Mouse (Mus musculus): ENCODE data around the gene Taok1.
"Not testable (repeated sequence)": the region's sequence is repeated elsewhere in the genome, so short reads cannot be mapped to it uniquely, and the experiment has no call there.

Gene Taok1

DNA sequence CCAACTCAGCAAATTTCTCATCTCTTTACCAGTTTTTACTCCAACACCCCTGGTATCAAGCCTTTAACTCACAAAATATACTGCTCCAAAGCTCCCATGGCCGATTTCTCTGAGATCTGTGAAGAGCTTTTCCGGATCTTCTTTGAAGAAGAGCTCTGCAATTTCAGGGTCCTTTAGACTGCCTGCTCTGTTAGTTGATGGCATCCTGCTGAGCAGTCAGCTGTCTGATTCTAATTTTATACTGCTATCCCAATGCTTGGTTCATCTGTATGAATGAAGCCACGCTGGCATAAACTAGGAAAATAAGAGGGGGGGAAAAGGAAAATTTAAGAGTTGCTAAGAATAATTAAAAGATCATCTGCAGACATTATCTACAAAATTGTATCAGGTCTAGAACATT is 22.4 kb downstream of the Taok1 start:
- DNase-seq (ENCODE audit: low spot score): no peak

DNA sequence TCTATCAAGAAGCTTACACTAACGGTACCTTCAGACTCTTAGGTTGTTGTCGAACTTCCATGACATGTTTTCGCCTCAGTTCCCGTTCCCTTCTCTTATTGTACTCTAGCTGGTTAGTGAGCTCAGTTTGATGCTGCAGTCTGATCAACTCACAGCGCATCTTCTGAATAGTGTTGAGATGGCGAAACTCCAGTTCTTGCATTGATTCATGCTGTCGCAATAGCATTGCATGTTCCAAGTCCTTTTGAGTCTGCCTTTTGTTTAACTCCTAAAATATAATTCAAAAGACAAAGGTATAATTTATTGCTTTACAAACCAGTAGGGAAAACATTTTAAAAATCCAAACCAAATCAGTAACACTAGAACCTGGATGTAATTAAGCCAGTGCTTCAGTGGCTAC is 62.4 kb downstream of the Taok1 start:
- no peak for DNase-seq (ENCODE audit: low spot score)

DNA sequence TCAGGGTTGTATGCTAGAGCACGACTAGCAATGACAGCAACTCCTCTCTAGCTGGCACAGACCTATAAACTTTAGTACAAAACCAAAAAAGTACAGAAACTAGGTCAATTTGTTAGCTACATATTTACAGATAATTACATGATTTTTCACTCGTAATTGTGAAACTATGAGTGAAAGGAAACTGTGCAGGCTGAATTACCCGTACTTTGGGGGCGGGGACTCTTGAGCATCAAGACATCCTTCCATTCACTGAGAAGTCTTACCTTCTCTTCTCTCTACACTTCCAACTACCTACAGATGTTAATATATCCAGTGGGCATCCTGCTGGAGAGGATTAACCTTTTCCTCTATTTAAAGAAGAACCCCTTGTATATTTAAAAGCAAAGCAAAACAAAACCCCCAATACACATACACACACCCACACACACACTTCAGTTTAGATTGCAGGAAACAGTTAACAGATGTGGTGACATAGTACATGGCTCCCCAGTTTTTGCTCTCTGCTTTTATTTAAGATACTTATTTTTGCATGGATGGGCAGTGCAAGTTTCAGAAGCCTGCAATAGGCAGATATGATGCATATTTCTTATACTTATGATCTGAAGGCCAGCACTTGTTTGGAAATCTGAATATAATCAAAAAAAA is 75.3 kb downstream of the Taok1 start:
- no peak for DNase-seq (ENCODE audit: low spot score)

DNA sequence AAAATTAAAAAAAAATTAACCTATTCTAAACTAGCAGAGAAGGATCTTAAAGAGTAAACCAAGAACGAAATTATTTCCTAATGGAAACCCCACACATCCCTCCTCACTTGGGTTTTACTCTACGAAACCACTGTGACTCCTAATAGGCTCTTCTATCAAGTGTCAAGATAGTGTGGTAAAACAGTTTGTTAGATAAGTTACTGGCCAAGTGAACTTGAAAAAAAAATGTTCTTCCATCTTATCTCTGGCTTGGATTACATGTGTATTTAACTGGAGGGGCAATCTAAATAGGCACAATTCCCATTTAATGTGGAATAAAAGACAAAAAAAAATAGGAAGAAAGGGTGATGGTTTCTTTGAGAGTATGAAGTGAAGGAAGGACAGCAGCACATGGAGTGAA is 76.8 kb downstream of the Taok1 start:
- no peak for DNase-seq (ENCODE audit: low spot score)

DNA sequence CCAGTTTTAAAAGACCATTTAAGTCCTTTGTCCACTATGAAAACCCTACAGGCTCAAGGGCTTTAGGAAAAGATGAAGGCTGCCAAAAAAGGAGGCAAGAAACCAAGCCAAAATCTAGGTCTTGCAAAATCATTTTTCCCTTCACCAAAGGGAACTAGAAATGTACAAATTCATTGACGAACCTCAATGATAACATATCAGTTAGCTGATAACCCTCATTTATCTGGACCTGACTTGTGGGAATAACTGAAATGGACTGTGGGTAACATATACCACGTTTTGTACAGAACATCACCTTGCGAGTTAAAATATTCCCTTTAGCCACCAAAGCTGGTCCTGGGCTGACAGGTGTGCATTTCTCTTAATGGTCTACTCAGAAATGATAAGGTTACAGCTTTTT is 78.0 kb downstream of the Taok1 start:
- DNase-seq (ENCODE audit: low spot score): no peak

DNA sequence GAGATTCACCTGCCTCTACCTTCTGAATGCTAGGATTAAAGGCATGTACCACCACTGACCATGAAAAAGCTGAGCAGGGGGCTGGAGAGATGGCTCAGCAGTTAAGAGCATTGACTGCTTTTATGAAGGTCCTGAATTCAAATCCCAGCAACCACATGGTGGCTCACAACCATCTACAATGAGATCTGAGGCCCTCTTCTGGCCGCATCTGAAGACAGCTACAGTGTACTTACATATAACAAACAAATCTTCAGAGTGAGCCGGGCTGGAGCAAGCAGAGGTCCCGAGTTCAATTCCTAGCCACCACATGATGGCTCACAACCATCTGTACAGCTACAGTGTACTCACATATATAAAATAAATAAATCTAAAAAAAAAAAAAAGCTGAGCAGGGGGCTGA is 79.2 kb downstream of the Taok1 start:
- DNase-seq (ENCODE audit: low spot score): not testable (repeated sequence)

DNA sequence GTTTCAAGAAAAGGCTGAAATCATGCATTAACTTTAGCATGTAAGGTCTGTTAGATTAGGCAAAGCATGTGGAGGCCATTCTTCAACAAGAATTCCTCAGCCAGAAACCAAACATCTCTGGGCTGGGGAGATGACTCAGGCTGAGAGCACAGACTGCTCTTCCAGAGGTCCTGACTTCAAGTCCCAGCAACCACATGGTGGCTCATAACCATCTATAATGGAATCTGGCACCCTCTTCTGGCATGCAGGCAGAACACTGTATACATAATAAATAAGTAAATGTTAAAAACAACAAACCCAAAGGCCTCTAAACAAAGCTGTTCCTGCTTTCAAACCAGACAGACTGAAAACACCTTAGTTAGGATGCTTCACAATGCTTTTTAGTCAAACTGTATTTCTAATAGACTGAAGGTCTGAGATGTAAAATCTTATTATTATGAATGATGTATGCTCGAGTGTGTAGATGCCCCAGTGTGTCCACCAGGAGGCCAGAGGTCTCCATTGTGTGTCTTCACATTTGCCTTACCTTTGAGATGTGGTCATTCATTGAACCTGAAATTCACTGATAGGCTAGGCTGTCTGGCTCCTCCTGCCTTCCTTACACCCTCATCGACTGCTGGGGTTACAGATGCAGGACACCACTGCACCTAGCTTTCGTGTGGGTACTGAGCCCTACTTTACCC is 81.7 kb downstream of the Taok1 start:
- DNase-seq (ENCODE audit: low spot score): no peak

DNA sequence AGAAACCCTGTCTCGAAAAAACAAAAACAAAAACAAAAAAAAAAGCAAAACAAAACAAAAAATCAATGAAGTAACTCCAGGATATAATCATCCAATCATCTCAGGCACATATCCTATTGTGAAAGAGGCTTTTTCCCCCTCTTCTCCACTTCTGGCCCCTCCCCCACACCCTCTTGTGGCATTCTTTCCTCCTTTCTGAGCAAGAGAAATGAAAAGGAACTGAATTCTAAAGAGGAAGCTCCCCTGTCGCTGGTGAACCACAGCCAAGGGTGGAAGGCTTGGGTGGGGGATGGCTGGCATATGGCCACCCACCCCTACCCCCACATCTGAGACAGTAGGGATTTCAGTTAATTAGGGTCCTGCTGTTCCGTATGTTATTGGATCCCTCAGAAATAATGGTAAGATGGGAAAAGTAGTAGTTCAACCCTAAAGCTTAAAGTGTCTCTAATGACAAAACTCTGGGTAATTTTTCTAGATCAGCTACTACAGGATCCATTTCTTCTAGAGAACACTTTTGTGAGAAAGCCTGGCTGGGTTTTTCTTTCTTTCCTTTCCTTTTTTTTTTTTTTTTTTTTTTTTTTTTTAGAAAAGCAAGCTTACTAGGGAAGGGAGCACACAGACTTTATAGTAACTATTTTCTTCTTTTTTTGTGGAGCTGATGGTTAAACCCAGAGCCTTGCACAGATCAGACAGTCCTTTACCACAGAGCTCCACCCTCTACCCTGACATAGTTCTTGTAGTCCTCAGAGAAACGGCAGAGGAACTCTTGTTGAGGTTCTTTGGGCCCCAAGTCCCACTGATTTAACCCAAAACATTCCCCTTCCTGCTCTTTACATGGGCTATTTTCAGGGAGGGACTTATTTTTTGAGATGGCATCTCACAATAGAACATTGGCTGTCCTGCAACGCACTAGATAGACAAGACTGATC is 86.8 kb downstream of the Taok1 start:
- no peak for DNase-seq (ENCODE audit: low spot score)

DNA sequence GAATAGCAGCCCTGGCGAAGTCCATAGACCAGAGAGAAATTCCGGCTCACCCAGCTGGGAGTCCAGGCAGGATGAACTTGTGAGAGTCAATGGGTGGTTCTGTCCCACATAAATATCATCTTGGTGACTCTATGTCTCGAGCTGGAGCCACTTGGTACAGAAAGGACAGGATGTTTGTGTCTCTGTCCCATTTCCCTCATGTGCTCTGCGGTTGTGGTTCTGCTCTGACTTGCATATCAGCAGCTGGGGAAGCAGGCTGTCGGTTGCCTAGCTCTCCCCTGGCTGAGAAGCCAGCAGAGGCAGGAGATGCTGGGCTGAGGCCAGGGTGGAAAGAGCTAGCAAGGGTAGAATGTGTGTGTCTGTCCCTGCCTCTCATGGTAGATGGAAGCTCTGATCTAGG is 88.6 kb downstream of the Taok1 start, which contains the start of gene Gm10392:
TSS of gene Gm10392 (minus strand) at position 156 of the 400 bp plus-strand sequence.
- DNase-seq (ENCODE audit: low spot score): no peak

DNA sequence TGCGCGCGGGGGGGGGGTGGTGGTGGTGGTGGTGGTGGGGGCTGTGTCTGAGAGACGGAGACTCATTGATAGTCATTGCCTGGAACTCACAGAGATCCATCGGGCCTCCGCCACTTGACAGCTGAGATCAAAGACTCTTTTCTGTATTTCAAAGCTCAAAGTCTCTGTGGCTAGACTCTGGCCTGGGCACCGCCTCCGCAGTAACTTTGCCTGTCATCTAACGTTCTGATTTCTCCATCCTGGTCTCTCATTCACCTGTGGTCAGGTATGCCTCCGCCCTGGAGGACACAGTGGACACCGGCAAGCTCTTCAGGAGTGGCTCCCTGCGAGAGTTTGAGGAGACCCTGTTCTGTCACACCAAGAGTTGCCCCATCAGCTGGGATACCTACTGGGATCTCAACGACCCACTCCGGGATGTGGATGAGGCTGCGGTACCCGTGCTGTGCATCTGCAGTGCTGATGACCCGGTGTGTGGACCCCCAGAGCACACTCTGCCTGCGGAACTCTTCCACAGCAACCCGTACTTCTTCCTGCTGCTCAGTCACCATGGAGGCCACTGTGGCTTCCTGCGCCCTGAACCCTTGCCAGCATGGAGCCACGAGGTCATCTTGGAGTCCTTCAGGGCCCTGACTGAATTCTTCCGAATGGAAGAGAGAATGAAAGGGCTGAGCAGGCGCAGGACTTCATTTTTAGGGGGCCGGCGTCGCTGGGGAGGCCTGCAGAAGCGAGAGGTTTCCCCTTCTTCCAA is 89.4 kb downstream of the Taok1 start:
- no peak for DNase-seq (ENCODE audit: low spot score)

DNA sequence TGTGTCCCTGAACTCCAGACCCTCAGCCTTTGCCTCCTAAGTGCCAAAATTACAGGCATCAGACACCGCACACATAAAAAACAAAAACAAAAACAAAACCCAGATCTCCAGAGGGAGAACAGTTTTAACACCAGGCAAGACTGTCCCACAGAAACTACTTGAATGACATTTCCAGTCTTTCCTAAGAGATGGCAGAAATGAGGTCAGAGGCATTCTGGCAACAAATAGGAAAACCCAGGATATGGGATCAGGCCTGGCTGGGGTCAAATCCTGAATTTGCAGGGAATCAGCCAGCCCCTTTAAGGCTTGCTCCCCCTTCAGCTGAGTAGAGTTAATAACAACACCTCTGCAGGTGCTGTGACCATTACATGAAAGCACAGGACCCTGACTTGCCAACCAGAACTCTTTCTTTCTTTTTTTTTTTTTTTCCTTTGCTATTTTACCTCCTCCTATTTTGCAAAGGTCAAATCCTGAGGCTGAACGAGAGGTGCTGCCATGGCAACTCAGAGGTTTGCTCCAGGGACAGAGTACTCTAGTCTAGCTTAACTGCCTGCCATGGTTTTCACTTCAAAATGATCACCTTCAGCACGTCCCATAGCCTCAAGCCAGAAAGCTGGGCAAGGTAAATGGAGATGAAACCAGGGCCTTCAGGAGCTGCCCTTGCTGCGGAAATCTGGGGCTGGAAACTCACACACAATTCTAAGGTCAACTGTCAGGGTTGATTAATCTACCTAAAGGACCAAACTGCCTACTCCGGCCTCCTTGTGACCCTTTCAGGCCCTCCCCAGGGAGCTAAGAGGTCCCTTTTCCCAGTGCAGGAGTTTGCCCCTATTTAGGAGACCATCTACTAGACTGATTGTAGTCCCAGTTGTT is 90.8 kb downstream of the Taok1 start:
- DNase-seq (ENCODE audit: low spot score): no peak

DNA sequence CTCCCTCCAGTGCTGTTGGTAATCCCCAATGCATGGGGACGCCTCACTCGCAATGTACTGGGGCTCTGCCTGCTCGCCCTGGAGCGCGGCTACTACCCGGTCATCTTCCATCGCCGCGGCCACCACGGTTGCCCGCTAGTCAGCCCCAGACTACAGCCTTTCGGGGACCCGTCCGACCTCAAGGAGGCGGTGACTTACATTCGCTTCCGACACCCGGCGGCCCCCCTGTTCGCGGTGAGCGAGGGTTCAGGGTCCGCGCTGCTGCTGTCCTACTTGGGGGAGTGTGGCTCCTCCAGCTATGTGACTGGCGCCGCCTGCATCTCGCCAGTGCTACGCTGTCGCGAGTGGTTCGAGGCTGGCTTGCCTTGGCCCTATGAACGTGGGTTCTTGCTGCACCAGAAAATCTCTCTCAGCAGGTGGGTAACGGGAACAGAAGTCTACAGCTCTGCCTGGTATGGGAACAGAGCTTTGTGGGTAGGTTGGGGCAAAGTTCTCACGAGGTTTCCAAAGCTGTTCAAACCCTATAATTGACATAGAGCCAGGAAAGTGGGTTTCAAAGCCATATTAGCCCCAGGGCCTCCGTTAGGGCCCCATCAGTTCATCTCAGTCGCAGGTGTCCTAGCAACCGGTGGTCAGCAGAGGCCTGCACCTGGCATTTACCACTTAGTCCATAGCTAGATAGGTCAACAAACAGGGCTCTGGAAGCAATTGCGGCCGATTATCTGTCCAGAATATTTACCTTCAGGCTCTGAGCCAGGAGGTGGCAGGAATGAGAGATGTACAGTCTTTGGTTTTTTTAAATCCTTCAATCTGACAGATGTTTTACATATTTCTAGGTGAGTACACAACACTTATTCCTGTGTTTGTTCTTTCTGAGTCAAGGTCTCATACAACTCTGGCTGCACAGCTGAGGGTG is 91.7 kb downstream of the Taok1 start, which contains the start of gene Trp53i13:
TSS of gene Trp53i13 (minus strand) at position 344 of the 916 bp plus-strand sequence.
- no peak for DNase-seq (ENCODE audit: low spot score)

DNA sequence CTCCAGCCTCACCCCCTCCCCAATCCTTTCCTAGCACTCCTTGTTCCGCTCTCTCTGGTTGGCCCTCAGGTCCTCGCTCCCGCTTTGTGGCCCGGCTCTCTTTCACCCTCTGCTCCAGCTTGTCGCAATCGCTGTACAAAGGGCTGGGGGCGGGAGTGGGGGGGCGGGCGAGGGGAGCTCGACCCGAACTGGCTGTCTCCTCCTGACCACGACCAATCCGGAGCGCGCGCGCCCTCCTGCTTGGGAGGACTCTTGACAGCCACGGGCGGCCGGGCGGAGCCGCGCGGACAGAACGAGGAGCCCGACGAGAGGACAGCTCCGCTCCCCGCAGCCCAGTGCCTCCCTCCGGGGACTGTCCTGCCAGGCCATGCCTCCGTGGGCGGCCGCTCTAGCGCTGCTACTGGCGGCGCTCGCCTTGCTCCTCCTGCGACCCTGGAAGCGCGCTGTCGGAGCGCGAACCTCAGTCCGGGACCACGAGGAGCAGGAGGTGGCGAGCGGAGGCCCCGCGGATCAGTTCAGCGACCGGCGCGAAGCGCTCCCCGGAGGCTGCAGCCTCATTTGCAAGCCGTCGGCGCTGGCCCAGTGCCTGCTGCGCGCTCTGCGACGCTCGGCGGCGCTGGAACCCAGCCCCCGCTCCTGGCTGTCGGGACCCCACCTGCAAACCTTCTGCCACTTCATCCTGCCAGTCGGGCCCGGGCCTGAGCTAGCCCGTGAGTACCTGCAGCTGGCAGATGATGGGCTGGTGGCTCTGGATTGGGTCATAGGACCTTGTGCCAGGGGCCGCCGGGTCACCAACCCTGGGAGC is 92.6 kb downstream of the Taok1 start, which contains the start of gene Abhd15:
TSS of gene Abhd15 (plus strand) at position 290 of the 805 bp plus-strand sequence.
- no peak for DNase-seq (ENCODE audit: low spot score)

DNA sequence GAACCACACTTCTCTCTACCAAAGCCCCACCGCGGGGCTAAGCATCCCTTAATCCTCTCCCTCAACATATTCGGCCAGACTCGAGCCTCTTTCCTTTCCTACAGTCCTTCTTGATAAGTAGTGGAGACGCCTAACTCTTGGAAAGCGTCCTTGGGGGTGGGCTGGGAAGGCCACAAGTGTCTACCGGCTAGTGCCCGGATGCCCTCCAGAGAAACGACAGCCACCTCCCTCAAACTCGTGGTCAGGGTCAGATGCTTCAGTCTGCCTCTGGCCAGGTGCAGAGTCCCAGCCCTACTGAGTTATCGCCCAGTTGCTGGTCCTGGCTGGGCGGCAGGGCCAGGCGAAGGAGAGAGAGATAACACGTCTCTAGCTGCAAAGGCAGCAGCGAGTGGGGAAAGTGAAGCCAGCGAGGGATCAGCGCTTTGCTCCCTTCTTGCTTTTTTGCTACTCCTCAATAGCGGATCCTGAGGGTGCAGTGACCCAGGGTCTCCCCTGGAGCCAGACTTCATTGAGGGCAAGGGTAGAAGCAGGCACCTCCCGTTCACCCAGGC is 93.3 kb downstream of the Taok1 start:
- DNase-seq (ENCODE audit: low spot score): no peak

DNA sequence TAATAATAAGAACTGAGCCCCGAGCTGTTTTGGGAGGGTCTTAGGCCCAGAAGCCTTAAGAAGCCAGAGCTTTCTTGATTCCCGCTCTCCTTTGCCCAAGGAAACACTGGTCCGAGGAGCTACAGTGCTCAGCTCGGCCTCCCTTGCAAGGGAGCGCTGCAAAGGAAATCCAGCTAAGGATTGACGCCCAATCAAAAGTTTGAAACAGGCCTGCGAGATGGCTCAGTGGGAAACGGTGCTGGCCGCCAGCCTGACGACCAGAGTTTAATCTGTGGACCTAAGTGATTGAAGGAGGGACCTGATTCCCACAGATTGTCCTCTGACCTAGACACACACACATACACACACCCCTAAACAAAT is 93.8 kb downstream of the Taok1 start:
- no peak for DNase-seq (ENCODE audit: low spot score)

DNA sequence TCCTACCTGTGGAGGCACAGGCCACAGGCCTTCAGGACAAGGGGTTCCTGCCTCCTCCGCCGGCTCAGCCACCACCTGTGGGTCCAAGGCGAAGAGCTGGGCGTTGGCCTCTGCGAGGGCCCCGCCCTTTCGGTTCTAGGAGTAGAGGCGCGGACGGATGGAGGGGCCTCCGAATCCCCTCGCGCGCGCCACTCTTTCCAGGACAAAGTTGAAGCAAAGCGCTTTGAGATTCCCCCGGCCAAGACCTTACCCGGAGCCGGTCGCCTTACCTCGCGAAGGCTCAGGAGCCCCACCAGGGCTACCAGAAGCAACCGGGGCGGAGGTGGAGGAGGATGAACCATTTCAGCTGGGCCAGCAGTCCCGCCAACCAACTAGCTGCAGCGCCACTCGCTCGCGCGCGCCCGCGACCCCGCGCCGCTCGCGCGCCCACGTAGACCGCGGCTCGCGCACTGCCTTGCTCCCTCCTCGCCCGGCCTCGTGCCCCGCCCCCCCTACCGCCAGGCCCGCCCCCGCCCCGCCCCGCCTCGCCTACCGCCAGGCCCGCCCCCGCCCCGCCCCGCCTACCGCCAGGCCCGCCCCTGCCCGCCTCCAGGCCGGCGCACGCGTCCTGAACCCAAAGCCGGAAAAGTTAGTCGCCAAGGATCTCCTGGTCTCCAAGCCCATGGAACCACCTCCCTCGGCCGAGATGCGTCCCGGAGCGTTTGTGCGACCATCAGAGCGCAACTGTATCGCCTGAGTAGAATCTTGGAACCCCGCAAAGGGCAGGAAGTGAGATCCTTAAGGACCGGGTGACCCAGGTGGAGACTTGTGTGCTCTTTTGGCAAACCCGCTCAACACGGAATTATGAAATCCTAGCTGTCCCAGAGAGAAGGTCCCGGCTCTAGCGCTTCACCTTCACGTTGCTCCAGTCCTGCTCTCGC is 94.5 kb downstream of the Taok1 start:
- no peak for DNase-seq (ENCODE audit: low spot score)

DNA sequence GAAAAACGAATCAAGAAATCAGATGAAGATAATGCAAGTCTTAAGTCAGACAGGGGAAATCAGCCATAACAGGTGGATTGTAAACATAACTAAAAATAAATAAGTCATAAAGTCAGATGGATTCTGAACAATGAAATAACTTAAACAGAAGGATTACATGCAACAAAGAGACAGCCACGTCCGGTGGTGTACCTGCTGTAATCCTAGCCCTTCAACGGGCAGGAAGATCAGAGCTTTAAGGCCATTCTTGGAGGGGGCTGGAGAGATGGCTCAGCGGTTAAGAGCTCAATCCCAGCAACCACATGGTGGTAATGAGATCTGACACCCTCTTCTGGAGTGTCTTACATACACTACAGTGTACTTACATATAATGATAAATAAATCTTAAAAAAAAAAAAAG is 96.3 kb downstream of the Taok1 start:
- DNase-seq (ENCODE audit: low spot score): no peak
